Mouse (Mus musculus): ENCODE measurements around the gene Hsf2bp.

GRCm38 (mm10) chr17:31983491-31983890 lies 52.7 kb downstream of the Hsf2bp start:
- TF ChIP-seq CTCF (IDR thresholded peaks at IDR 0.05; ENCODE audit: low read depth) (no peak), EP300 (IDR thresholded peaks at IDR 0.05; ENCODE audit: low read depth) (no peak)

All from liver, embryonic 14.5 days (tissue).